Comparison of ENCODE assay signal across 8 mouse cellular contexts in genomic region chr9:119093419-119094295, GRCm38 (mm10). TPM values are rescaled to one million over a fixed set of nuclear protein-coding genes. Genes with fewer than 3 reads are reported as not detected.
A peak's percentile ranks its signal among the peaks of the same experiment; 100 is the strongest.
DNase-seq lines count a peak whose midpoint lies in the region; ATAC-seq and TF ChIP-seq lines count a peak whose summit lies in the region.

Plcd1 (minus strand) TSS chr9:119093502.

- DNase-seq in CD4-positive, CD25-positive, alpha-beta regulatory T cell, adult 2 months (ENCODE audit: low read depth, low spot score) = peak; percentile 33
- peak; percentile 91 for DNase-seq in heart, postnatal 0 days (ENCODE audit: low spot score)
- peak; percentile 93 to 96 for DNase-seq in kidney, postnatal 36 days
- DNase-seq in liver, embryonic 14.5 days (ENCODE audit: low read depth in 3 of 3, low spot score in 3 of 3) = no peak
- DNase-seq in thymus, postnatal 4 days = peak; percentile 40

- TF ChIP-seq EP300 in heart, postnatal 0 days (IDR thresholded peaks at IDR 0.05; ENCODE audit: low read depth) = no peak
- no peak for TF ChIP-seq EP300 in liver, embryonic 14.5 days (IDR thresholded peaks at IDR 0.05; ENCODE audit: low read depth)

- H3K27me3 ChIP-seq in forebrain, embryonic 15.5 days = peaks cover 15% of the 10 kb centered on the region; the same call in 1 of the 2 replicates
- no peaks in the 10 kb centered on the region for H3K27me3 ChIP-seq in heart, postnatal 0 days (ENCODE audit: control insufficient read depth, insufficient read depth, low read length)
- H3K27me3 ChIP-seq in liver, embryonic 14.5 days (ENCODE audit: control insufficient read depth, insufficient read depth, low read length) = peaks cover 24% of the 10 kb centered on the region
- H3K27me3 ChIP-seq in neural tube, embryonic 13.5 days = peaks cover 42% of the 10 kb centered on the region

- ATAC-seq in forebrain, embryonic 15.5 days (replicated peaks) = peak; percentile 78
- peak; percentile 94 for ATAC-seq in heart, postnatal 0 days (ENCODE audit: insufficient read depth, low read depth)
- peak; percentile 46; the same call in 1 of the 2 replicates for ATAC-seq in liver, embryonic 14.5 days (ENCODE audit: insufficient read depth)
- peak; percentile 77 for ATAC-seq in neural tube, embryonic 13.5 days (ENCODE audit: low read depth)

- no peaks in the 10 kb centered on the region for H3K9me3 ChIP-seq in forebrain, embryonic 15.5 days
- no peaks in the 10 kb centered on the region for H3K9me3 ChIP-seq in heart, postnatal 0 days (replicated peaks; ENCODE audit: control insufficient read depth, low read length)
- no peaks in the 10 kb centered on the region for H3K9me3 ChIP-seq in liver, embryonic 14.5 days (ENCODE audit: control insufficient read depth, low read length)
- H3K9me3 ChIP-seq in neural tube, embryonic 13.5 days = no peaks in the 10 kb centered on the region

- peaks cover 17% of the 10 kb centered on the region for H3K4me1 ChIP-seq in brown adipose tissue, adult 24 weeks (ENCODE audit: control insufficient read depth, insufficient read depth, insufficient read length, low read length)
- peaks cover 18% of the 10 kb centered on the region for H3K4me1 ChIP-seq in forebrain, embryonic 15.5 days
- peaks cover 22% of the 10 kb centered on the region for H3K4me1 ChIP-seq in heart, postnatal 0 days (ENCODE audit: control insufficient read depth, insufficient read depth)
- no peaks in the 10 kb centered on the region for H3K4me1 ChIP-seq in liver, embryonic 14.5 days (replicated peaks; ENCODE audit: control insufficient read depth in 2 of 2, insufficient read depth in 2 of 2, low read length in 1 of 2)
- H3K4me1 ChIP-seq in neural tube, embryonic 13.5 days (replicated peaks) = peaks cover 56% of the 10 kb centered on the region

- H3K4me2 ChIP-seq in forebrain, embryonic 15.5 days (replicated peaks) = peak within 1 kb of the TSS; percentile 78
- peak within 1 kb of the TSS; percentile 72 for H3K4me2 ChIP-seq in heart, postnatal 0 days (ENCODE audit: low read depth, low read length)
- H3K4me2 ChIP-seq in liver, embryonic 14.5 days (ENCODE audit: low read depth) = peak within 1 kb of the TSS; percentile 50
- peak within 1 kb of the TSS; percentile 81 for H3K4me2 ChIP-seq in neural tube, embryonic 13.5 days

- peak within 1 kb of the TSS; percentile 92 for H3K4me3 ChIP-seq in brown adipose tissue, adult 24 weeks (ENCODE audit: insufficient read depth, low read depth, low read length)
- peak within 1 kb of the TSS; percentile 47 for H3K4me3 ChIP-seq in forebrain, embryonic 15.5 days
- H3K4me3 ChIP-seq in heart, postnatal 0 days (ENCODE audit: low read depth, low read length) = peak within 1 kb of the TSS; percentile 63
- peak within 1 kb of the TSS; percentile 18 to 22 for H3K4me3 ChIP-seq in liver, embryonic 14.5 days (ENCODE audit: insufficient read depth in 1 of 2, low read depth in 2 of 2, low read length in 2 of 2)
- H3K4me3 ChIP-seq in neural tube, embryonic 13.5 days = peak within 1 kb of the TSS; percentile 58

- peak within 1 kb of the TSS; percentile 35 for H3K9ac ChIP-seq in forebrain, embryonic 15.5 days (replicated peaks)
- H3K9ac ChIP-seq in heart, postnatal 0 days (replicated peaks; ENCODE audit: low read depth, low read length) = peak within 1 kb of the TSS; percentile 68
- H3K9ac ChIP-seq in liver, embryonic 14.5 days (replicated peaks) = no peak within 1 kb of the TSS
- peak within 1 kb of the TSS; percentile 83 for H3K9ac ChIP-seq in neural tube, embryonic 13.5 days

- TF ChIP-seq CTCF in heart, postnatal 0 days (IDR thresholded peaks at IDR 0.05; ENCODE audit: low read depth) = no peak; the same call in 1 of the 2 replicates
- TF ChIP-seq CTCF in liver, embryonic 14.5 days (IDR thresholded peaks at IDR 0.05; ENCODE audit: low read depth) = no peak

- H3K36me3 ChIP-seq in forebrain, embryonic 15.5 days = no peaks in the 10 kb centered on the region
- no peaks in the 10 kb centered on the region for H3K36me3 ChIP-seq in heart, postnatal 0 days (replicated peaks; ENCODE audit: control insufficient read depth, insufficient read depth, low read length)
- no peaks in the 10 kb centered on the region for H3K36me3 ChIP-seq in liver, embryonic 14.5 days (replicated peaks; ENCODE audit: control insufficient read depth, insufficient read depth, low read depth)
- H3K36me3 ChIP-seq in neural tube, embryonic 13.5 days = no peaks in the 10 kb centered on the region

- 9% methylated on average over 45 of the region's 45 CpGs for WGBS in forebrain, embryonic 15.5 days
- 13% methylated on average over 41 of the region's 45 CpGs for WGBS in heart, postnatal 0 days
- 11% methylated on average over 45 of the region's 45 CpGs for WGBS in liver, embryonic 14.5 days (ENCODE audit: insufficient replicate concordance)
- WGBS in neural tube, embryonic 13.5 days = 10% methylated on average over 45 of the region's 45 CpGs

- H3K27ac ChIP-seq in brown adipose tissue, adult 24 weeks (replicated peaks; ENCODE audit: low read depth, low read length) = peak within 1 kb of the TSS; percentile 59
- H3K27ac ChIP-seq in forebrain, embryonic 15.5 days (replicated peaks) = no peak within 1 kb of the TSS
- peak within 1 kb of the TSS; percentile 78 for H3K27ac ChIP-seq in heart, postnatal 0 days (ENCODE audit: low read depth)
- H3K27ac ChIP-seq in liver, embryonic 14.5 days = no peak within 1 kb of the TSS
- peak within 1 kb of the TSS; percentile 65 for H3K27ac ChIP-seq in neural tube, embryonic 13.5 days (replicated peaks)

RNA-seq across cellular contexts. Expression of gene Plcd1, which starts in this region (rescaled TPM):
- 12.0 and 17.2 TPM in 2 replicates for polyA plus RNA-seq in brown adipose tissue, adult 24 weeks (2012; ENCODE audit: insufficient read depth, insufficient read length, missing spikeins)
- 11.7 and 14.6 TPM in 2 replicates for polyA plus RNA-seq in forebrain, embryonic 15.5 days (2015; fragmentation: Nextera tagmentation; extraction: Ambion mirVana)
- 21.1 and 27.1 TPM in 2 replicates for total RNA-seq in heart, postnatal 0 days (2014; rRNA removed; ENCODE audit: low replicate concordance)
- polyA plus RNA-seq in heart, postnatal 0 days (2015; fragmentation: Nextera tagmentation; extraction: Ambion mirVana) = 12.9 and 14.6 TPM in 2 replicates
- polyA plus RNA-seq in liver, embryonic 14.5 days (2012; rRNA removed) = 0.97 and 1.1 TPM in 2 replicates
- polyA plus RNA-seq in liver, embryonic 14.5 days (2014; fragmentation: Nextera tagmentation; extraction: Ambion mirVana) = 0.95 and 1.2 TPM in 2 replicates
- 25.0 and 25.6 TPM in 2 replicates for polyA plus RNA-seq in neural tube, embryonic 13.5 days (2015; fragmentation: Nextera tagmentation; extraction: Ambion mirVana)

Comparison
In these comparisons a context has a peak if more than half of its experiments do, and no peak if none do; other contexts are left out.
1. DNase-seq: peak in CD4-positive, CD25-positive, alpha-beta regulatory T cell, adult 2 months (single experiment), heart, postnatal 0 days (single experiment), kidney, postnatal 36 days (2 of 2) and thymus, postnatal 4 days (single experiment); none in liver, embryonic 14.5 days (0 of 3).
2. H3K27ac ChIP-seq: peak in brown adipose tissue, adult 24 weeks (single experiment), heart, postnatal 0 days (single experiment) and neural tube, embryonic 13.5 days (single experiment); none in forebrain, embryonic 15.5 days (single experiment) and liver, embryonic 14.5 days (single experiment).
3. H3K4me3 ChIP-seq: peak in every context shown above with its lines; median percentile 92 in brown adipose tissue, adult 24 weeks; 63 in heart, postnatal 0 days; 58 in neural tube, embryonic 13.5 days; 47 in forebrain, embryonic 15.5 days; 20 in liver, embryonic 14.5 days.
4. Peak in every context shown above with its lines, with median percentiles within 50 percentile points of each other: ATAC-seq and H3K4me2 ChIP-seq.